Mouse (Mus musculus) cortical plate, adult 2 months (tissue): ENCODE results near the gene Hoxb4.

Source experiments
- CTCF ChIP-seq: fragments of 200-500 bp; IDR thresholded peaks from 2 replicates; pipeline ENCODE4 v1.5.1; 2011; ENCODE audit warnings: mild to moderate bottlenecking, control low read depth, low read length; ENCODE audit not compliant: insufficient read depth; ENCODE audit errors: extremely low read depth
- POLR2A ChIP-seq: fragments of 200-500 bp; IDR thresholded peaks from 2 replicates; pipeline ENCODE4 v1.6.1; 2011; ENCODE audit warnings: mild to moderate bottlenecking, low read length, control low read depth; ENCODE audit not compliant: insufficient read depth; ENCODE audit errors: extremely low read depth

- no peak for TF ChIP-seq CTCF
- TF ChIP-seq POLR2A: no peak
These were observed 3.3 kb upstream of the Hoxb4 start for GRCm38 (mm10) chr11:96314671-96315343.
